Mouse (Mus musculus) adrenal gland, postnatal 4 days (tissue): ENCODE measurements around the gene Mylk. TPM values are rescaled to one million over a fixed set of nuclear protein-coding genes. Genes with fewer than 3 reads are reported as not detected.

ENCODE experiments used
- DNase-seq, 2 experiments: peaks; one replicate each; pipeline ENCODE4 v3.0.0; 2021 to 2022; ENCODE audit warnings: low spot score in 2 of 2, mixed read lengths in 2 of 2
- total RNA-seq, 2 experiments: library from RNA; stranded (reverse); gene quantifications; 2 replicates each; pipeline ENCODE4 v1.2.3; 2021

The Mylk gene
- total RNA-seq, 2 experiments from 2014 or later, result 50.8 to 66.3 TPM

DNA sequence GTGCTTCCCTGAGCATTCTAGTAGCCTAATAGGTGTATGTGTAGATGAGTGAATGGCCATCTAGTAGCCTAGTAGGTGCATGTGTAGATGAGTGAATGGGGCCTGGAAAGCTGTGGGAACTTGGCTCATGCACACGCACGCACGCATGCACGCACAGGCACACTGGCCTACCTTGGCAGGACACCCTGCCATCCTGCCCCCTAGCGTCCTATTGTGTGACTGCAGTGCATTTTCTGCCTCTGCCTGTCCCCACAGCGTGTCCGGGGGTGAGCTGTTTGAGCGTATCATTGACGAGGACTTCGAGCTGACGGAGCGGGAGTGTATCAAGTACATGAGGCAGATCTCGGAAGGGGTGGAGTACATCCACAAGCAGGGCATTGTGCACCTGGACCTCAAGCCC, 231.6 kb downstream of the Mylk start:
- DNase-seq, result peak in 1 of 2 experiments; percentile 7

DNA sequence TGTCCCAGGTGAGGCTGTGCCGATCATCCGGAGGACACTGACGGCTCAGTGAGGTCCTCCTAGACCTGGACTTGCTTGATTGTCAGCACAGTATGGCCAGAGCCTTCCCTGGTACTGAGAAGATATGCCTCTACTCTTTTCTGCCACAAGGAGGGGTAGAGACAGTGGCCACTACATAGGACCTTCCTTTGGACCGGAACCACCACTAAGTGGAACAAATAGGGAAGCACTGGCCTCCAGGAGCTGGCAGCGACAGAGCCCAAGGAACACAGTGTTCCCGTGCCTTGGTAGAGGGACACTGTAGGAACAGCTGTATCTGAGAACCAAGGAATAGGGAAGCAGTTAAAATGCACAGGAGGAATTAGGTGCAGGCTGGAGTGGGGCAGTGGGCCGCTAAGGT, 233.0 kb downstream of the Mylk start:
- no peak for DNase-seq

DNA sequence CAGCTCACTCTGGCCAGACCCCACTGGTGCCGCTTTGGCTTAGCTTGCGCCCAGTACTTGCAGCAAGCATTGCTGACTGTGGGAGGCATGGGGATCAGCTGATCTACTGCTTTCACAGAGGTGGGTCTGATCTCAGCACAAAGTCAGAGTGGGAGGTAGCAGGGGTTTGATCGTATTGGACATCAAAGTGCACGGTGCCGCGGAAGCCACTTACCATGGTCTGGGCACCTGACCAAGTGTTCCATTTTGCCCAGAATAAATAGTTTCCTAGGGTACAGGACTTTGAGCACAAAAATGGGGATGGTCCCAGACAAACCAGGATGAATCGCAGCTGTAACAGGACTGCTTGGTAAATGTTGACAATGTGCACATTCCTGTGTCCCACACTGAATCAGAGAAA, 236.0 kb downstream of the Mylk start:
- no peak for DNase-seq

DNA sequence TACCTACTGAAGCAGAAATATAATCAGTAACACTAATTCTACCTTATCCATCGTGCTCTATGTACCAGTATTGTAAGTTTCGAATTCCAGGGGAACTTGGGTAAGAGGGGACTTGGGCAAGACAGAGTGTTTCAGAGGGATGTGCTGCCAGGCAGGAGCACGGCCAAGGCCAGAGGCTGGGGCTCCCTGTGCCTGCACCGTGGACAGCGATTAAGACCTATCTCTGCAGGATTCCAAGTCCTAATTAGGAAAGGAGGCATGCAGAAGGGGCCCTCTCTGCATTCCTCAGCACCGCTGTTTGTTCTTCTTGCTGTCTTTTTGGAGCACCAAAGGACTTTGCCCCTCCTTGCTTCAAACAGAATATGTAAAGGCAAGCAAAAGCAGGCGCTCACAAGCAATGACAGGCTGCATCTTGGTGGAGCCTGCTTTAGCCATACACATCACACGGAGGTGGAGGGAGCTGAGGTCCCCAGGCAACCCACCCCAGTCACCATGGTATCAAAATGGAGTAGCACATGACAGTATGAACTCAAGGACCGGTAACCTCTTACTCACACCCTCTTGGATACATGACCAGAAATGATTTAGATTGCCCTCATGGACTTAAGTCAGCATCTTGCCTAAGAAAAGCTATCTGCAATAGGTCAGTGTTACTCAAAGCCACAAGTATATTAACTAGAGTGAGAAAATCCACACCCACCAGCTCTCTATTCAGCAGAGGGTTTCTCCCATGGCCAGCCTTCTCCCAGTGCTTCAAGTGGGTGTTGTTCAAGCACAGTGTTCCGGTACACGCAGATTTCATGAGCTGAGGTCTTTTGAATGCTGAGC, 239.4 kb downstream of the Mylk start:
- DNase-seq, result no peak

DNA sequence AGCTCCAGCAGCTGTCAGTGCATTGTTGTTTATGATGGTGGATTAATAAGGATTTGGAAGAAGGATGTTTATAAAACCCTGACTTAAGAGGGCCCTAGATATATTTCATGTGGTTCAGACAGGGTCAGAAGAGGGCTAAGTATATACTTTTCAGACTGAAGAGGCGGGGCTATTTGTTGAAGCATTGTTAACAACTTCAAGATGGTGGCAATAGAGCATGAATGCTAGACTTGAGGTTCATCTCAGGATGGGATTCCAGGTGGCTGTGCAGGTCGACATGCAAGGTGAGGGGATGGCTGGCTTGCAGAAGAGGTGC, 240.0 kb downstream of the Mylk start:
- no peak for DNase-seq

DNA sequence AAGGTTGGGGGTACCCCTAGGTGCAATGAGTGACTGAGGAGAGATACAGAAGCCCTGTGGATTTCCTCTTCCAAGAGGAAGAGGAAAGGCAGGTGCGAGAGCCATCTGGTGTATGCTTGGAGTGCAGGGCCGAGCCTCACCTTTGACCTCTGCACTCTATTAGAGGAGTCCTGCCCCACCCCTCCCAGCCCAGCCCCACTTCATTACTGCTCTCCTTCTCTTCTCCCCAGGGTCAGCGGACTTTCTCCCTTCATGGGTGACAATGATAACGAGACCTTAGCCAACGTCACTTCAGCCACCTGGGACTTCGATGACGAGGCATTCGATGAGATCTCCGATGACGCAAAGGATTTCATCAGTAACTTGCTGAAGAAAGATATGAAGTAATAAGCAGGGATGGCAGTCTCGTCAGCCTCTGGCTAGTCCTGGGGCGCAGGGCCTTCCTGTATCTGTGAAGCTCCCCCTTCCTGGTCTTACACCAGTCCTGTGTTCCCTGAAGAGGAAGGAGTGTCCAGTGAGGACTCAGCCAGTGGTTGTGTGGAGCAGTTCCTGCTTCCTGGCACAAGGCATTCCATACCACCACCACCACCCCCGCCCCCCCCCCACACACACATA, 241.3 kb downstream of the Mylk start:
- DNase-seq, result no peak

DNA sequence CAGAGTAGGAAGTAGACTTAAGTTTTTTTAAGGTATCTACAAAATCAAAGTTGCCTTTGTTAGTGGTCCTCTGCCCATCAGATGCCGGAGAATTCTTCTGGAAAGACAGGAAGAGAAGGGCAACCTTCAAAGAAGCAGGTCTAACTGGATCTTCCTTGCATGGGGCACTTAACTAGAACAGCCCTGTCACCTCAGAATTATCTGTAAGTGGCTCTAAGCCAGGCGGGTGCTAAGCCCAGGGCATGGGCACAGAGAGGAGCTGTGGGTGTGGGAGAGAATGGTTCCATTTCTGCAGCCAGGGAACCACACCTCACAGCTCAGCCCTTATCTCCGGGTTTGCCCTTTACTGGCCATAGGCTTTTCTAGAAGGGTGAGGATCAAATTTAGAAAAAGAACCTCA, 246.4 kb downstream of the Mylk start:
- DNase-seq, result no peak

DNA sequence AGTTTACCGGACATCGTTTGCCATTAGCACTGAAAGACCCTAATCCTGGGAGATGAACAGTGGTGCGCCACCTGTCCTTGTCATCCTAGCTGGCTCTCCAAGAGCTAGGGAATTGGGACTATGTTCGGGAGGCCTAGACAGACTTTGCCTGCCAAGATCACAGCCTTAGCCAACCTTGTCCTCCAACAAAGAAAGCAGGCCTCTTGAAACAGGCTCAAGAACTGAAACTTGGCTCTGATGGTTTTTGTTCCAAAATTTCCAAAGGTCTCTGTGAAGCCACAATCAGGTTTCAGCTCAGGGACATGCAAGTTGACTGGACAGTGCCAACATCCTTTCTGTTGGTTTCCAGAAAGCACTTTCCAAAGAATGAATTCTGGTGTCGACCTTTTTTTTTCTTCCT, 247.8 kb downstream of the Mylk start:
- DNase-seq, result no peak

DNA sequence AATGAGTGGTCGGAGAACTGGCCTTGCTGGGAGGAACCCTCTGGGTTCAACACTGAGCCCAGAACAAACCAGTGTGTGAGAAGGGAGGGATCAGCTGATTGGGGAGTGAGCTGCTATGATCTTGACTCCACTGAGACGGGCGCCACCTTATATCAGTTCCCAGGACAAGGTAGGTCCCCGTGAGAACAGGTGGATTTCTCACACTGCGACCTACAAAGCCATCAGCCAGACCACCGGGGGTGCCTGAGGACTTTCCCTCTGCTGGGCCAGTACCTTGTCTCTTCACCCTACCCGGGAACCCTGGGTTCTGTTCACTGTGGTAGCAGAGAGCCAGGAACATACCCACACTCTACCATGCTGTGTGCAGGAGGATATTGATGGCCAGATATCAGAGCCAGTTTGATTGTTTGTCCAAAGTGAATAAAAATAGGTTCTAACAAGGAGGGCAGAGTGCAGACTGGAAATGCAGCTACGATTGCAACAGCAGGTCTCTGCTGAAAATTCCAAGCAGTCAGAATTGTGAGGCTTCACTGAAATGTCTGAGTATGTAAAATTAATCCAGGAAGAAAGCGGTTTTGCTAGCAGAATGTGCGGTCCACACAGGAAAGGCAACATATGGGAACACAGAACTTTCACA, 248.8 kb downstream of the Mylk start:
- no peak for DNase-seq

DNA sequence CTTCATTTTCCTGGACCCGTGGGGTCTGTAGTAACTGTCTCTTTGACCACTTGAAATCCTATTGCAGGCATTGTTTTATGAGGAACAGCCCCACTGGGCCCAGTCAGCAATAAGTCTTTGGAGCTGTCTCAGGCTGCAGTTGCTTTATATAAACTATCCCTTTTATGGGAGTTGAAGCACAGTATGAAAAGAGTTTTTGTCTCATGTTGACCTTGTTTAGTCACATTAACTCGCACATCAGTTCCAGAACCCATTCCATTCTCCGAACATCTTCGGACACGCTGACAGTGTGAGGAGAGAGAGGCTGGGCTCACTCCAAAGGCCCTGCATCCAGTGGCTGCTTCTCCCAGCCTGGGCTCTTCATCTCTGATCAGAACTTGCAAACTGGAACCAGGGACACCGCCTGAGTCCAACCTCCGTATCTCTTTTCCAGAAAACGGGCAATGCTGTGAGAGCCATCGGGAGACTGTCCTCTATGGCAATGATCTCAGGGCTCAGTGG, 249.7 kb downstream of the Mylk start:
- DNase-seq, result no peak

DNA sequence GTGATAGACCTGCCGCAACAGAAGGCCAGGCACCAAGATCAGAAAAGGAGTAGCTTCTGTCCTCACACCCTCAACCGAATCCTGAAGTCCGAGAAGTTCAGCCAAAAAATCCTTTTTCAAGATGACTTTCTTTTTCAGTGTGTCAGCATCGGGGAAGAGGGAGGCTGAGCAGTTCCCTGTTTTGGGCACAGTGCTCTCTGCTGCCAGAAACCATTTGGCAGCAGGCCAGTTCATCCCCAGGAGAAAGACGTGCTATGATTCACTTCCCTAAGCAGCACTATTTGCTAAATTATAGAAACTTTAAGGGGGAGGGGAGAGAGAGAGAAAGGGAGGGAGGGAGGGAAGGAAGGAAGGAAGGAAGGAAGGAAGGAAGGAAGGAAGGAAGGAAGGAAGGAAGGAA, 251.1 kb downstream of the Mylk start:
- peak in 1 of 2 experiments; percentile 61 for DNase-seq

DNA sequence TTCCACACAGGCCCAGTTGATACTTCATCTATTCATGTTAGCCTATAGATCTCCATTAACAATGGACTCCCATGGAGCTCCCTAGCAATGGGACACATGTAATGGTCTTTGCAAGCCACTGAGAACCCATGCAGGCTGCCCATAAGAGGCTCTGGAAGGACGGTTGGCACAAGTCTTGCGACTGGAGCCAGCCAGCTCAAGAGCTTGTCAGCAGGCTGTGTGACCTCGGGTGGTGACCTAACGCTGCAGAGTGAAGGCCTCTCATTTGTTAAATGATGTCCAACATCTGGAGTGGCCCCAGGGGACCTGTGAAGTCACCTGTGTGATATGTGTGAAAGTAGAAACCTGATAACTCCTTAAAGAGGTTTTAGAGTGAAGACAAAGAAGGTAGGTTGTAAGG, 252.0 kb downstream of the Mylk start:
- DNase-seq, result no peak

DNA sequence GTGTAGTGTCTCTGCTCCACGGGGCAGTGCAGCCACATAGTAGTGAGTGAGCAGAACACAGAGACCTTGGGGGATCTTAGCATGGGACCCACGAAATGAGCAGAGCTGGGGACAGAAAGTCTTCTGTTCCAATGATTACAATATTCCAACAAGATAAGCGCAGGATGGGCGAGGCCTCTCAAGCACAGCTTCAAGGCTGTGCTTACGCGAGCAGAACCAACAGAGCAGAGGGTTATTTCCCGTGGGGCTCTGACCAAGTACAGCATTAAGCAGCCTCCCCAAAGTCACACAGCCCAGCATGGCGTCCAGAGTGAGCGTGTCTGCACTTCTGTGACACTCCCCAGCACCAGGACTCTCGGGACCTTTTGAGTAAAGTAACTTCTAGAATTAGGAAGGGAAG, 252.6 kb downstream of the Mylk start:
- DNase-seq, result no peak

DNA sequence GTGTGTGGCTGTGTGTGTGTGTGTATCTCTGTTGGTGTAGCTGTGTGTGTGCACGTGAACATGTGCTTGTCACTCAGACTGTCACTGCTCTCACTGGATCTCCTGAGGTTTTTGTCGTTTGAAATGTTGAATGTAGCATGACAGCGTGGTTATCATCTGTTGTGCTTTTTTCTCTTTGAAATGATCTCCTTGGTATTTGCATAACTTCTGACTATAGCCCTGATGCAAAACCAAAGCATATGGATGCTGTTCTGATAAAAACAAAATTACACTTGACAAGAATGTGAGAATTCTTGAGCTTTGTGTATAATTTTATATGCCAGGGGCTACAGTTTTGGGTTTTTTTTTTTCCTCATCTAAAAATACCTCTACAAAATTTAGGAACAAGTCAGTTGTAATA, 254.0 kb downstream of the Mylk start:
- DNase-seq, result no peak

DNA sequence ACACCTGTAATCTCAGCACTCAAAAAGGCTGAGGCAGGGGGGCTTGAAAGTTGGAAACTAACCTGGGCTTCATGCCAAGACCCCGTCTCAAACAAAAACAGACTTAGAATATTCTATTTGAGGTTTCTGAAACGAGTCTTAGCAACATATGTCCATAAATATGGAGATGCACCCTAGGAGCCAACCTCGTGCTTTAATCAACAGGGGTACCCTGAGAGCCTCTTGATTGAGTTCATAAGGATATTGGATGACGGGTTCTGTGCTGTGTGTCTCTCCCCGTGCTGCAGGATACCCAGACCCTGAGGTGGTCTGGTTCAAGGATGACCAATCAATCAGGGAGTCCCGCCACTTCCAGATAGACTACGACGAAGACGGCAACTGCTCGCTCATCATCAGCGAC, 255.0 kb downstream of the Mylk start:
- no peak for DNase-seq

DNA sequence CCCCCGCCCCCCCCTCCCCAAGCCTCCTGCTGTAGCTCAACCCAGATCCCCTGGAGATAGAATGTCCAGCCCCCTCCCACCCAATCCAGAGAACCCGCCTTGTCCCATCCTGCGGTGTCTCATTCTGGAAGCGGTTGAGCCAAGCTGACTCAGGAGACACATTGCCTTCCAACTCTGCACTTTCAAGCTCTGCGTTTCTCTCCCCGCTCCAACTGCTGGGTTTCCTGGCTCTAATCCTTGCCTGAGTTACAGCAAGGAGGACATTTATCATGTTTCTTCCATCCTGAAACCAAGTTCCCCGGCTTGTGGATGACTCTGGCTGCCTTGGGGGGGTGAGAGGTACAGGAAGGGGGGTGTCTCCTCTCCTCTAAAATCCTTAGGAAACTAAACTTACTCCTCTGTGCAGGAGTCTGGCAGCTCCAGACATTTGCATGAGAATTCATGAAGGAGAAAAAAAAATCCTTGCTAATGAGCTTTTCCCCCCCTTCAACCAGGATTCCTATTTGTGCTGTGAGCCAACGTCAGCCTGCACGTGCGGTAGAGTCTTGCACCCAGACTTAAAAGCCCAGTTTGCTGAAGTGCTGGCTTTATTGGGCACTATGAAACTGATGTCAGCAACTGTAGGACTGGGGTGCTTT, 256.0 kb downstream of the Mylk start:
- DNase-seq, result no peak

DNA sequence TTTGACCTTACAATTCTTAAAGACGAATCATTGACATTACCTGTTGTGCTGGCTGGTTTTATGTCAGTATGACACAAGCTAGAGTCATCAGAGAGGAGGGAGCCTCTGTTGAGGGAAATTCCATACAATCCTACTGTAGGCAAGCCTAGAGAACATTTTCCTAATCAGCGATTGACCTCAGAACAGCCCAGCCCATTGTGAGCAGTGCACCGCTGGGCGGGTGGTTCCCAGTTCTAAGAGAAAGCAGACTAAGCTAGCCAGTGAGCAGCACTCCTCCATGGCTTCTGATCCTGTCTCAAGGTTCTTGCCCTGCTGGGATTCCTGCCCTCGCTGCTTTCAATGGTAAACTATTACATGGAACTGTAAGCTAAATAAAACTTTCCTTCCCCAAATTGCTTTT, 259.3 kb downstream of the Mylk start:
- DNase-seq, result no peak

DNA sequence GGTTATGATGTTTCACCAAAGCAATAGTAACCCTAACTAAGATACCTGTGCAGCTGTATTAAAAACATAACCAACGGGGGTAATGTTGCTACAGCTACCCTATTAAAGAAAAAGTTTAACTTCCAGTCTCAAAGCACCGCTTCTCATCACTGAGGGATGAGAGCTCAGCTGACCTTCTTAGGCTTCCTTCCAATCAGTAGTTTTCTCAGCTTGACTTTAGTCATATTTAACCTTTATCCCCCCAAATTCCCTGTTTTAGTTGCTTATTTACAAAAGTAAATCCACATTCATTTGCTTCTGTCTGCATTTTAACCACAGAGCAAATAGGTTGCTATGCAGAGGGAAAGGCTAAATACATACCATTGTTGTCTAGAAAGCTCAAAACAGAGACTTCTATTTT, 259.7 kb downstream of the Mylk start:
- no peak for DNase-seq

DNA sequence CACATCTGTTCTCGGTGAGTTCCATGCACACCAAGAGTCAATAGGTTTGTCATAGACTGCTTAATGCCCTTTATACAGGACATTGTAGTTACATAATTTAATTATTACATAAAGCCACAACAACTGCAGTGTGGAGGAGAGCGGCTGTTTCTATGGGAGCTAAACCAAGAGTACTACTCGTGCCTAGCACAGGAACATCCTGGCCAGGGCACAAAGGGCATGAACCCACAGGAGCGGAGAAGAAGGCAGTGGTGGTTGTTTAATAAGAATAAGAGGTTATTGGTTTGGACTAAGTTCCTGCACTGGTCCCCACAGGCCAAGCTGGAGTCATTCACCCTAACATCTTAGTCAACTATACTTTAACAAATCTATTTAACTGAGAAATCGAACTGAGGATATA, 261.2 kb downstream of the Mylk start:
- DNase-seq, result no peak

DNA sequence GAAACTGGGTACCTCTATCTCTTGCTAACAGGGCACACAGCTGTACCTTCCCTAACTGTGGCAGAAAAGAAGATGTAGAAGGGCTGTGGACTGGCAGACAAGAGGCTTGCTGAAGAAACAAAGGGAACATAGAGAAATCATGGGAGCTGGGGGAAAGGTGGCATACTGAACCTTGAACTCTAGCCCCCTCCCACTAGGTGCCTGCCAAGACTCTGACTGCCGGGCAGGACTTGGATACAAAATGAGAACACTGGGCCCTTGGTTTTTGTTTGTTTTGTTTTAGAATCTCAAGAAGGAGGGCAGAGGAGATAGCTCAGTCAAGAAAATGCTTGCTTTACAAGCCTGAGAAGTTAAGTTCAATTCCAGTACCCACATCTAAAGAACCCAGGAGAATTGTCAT, 262.4 kb downstream of the Mylk start:
- no peak for DNase-seq

DNA sequence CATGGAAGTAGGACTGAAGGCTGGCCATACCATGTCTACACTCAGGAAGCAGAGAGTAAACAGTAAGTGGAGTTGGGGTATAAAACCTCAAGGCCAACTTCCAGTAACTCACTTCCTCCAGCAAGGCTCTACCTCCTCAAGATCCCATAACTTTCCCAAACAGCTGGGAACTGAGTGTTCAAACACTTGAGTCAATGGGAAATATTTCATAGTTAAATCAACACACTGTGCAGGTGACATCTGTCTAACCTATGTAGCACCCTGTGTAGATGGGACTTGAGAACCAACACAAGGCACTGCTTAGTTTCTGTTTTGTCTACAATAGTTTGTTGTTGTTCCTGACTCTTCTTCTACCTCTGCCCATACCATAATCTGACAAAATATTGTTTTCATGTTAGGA, 263.4 kb downstream of the Mylk start:
- DNase-seq, result no peak

DNA sequence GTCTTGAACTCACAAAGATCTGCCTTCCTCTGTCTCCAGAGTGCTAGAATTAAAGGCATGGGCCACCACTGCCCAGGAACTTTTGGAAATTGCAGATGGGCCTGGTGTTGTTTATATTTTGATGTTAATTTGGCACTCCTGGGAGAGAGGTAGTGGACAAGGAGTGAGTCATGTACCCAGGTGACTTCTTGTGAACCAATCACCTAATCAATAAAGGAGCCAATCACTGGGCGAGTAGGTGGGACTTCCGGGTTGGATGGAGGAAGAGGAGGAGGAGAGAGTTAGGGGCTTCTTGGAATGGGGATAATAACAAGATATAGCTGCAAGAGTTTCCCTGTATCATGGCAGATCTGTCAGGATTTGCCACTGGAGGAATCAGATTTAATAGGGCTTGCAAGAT, 268.5 kb downstream of the Mylk start:
- no peak for DNase-seq
